Mouse (Mus musculus) liver, postnatal 0 days (tissue): ENCODE measurements around the gene Zfp3.

ENCODE experiments used
- CTCF ChIP-seq: sonication (generic); IDR thresholded peaks from 2 replicates; pipeline ENCODE4 v1.5.1; 2016; ENCODE audit warnings: antibody characterized with exemption, low read depth
- EP300 ChIP-seq: IDR thresholded peaks from 2 replicates; pipeline ENCODE4 v1.6.1; 2016; ENCODE audit warnings: antibody characterized with exemption, low read depth, mild to moderate bottlenecking

GRCm38 (mm10) chr11:70806697-70807096 lies 42.7 kb downstream of the Zfp3 start:
- TF ChIP-seq CTCF (no peak), EP300 (no peak)
